In the genomic region with DNA sequence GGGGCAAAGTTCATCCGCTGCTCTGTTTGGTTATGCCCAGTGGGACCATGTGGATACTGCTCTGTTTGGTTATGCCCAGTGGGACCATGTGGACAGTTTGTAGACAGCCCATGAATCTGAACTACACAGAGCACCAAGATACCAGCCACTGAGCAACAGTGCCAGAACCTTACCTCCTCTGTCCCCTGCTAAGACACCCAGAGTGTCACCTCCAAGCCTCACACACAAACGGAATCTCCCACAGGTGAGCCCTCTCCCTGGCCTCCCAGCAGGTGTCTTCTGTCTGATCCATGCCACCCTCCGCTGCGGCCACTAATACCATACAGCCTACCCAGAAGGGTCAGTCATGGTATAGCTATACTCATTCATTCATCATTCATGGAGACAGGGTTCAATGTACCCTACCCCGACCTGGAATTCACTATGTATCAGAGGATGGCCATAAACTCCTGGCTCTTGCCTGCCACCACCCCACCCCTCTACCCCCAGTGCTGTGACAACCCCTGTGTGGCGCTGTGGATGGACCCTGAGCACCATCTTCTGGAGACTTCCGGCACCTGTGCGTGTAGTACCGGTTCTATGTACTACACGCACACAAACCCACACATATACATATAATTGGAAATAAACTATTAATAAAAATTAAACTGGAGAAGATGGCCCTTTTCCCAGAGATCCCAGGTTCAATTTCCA, we compare ENCODE assay signal across 8 mouse cellular contexts. TPM values are rescaled to one million over a fixed set of nuclear protein-coding genes. Genes with fewer than 3 reads are reported as not detected.
DNase-seq lines count a peak whose midpoint lies in the region; ATAC-seq and TF ChIP-seq lines count a peak whose summit lies in the region.

No protein-coding gene starts in this region.

- H3K4me1 ChIP-seq in lung, adult 2 months (ENCODE audit: control insufficient read depth, insufficient read depth, low read length): peaks cover 3% of the 10 kb centered on the region; the same call in 1 of the 2 replicates
- H3K4me1 ChIP-seq in embryonic facial prominence, embryonic 11.5 days (ENCODE audit: control insufficient read depth, insufficient read depth, low read length): no peaks in the 10 kb centered on the region; the same call in none of the 2 replicates
- H3K4me1 ChIP-seq in intestine, postnatal 0 days (replicated peaks; ENCODE audit: control insufficient read depth, insufficient read depth, low read length): 0 out of 2 replicates have a peak, but pooled peaks cover 5% of the 10 kb centered on the region
- peaks cover 13% of the 10 kb centered on the region for H3K4me1 ChIP-seq in small intestine, adult 2 months (ENCODE audit: control insufficient read depth, insufficient read depth, insufficient read length, low read length)

- H3K27ac ChIP-seq in embryonic facial prominence, embryonic 11.5 days (replicated peaks; ENCODE audit: low read depth, low read length): no peak overlapping the region
- no peak overlapping the region for H3K27ac ChIP-seq in intestine, postnatal 0 days (ENCODE audit: low read depth, low read length)
- no peak overlapping the region for H3K27ac ChIP-seq in small intestine, adult 2 months (ENCODE audit: insufficient read depth, low read depth, low read length)

- ATAC-seq in embryonic facial prominence, embryonic 11.5 days (replicated peaks; ENCODE audit: insufficient number of reproducible peaks, low FRiP score, low TSS enrichment, low read depth): no peak
- peak; percentile 12; the same call in 1 of the 2 replicates for ATAC-seq in intestine, postnatal 0 days
- ATAC-seq in monocyte, adult 5-6 weeks (replicated peaks; ENCODE audit: insufficient number of reproducible peaks, low FRiP score, low TSS enrichment, poor library complexity, severe bottlenecking): no peak

- no peaks in the 10 kb centered on the region for H3K9me3 ChIP-seq in embryonic facial prominence, embryonic 11.5 days (replicated peaks; ENCODE audit: control insufficient read depth, low read length)
- H3K9me3 ChIP-seq in intestine, postnatal 0 days (ENCODE audit: control insufficient read depth): no peaks in the 10 kb centered on the region

- H3K36me3 ChIP-seq in embryonic facial prominence, embryonic 11.5 days (replicated peaks; ENCODE audit: control insufficient read depth, insufficient read depth, low read depth, low read length): peaks cover 16% of the 10 kb centered on the region
- peaks cover 42% of the 10 kb centered on the region for H3K36me3 ChIP-seq in intestine, postnatal 0 days (ENCODE audit: control insufficient read depth, insufficient read depth)
- peaks cover 36% of the 10 kb centered on the region for H3K36me3 ChIP-seq in small intestine, adult 2 months (ENCODE audit: control insufficient read depth, insufficient read depth, low read length)

- TF ChIP-seq CTCF in lung, adult 2 months (IDR thresholded peaks at IDR 0.05; ENCODE audit: insufficient read depth, low read length): no peak
- TF ChIP-seq CTCF in intestine, postnatal 0 days (IDR thresholded peaks at IDR 0.05; ENCODE audit: low read depth): peak; percentile 72
- TF ChIP-seq CTCF in small intestine, adult 2 months (IDR thresholded peaks at IDR 0.05; ENCODE audit: extremely low read depth, insufficient read length, insufficient replicate concordance, low read depth, low read length): peak; percentile 32; the same call in 1 of the 2 replicates

- DNase-seq in lung, adult 2 months: no peak
- no peak for DNase-seq in lung, adult 18-20 months
- DNase-seq in embryonic facial prominence, embryonic 11.5 days (ENCODE audit: low spot score): no peak
- no peak for DNase-seq in frontal cortex, adult 2 months (ENCODE audit: extremely low spot score in 1 of 2, low spot score in 1 of 2)
- no peak for DNase-seq in right cerebral cortex, postnatal 25 days

- H3K4me2 ChIP-seq in embryonic facial prominence, embryonic 11.5 days (ENCODE audit: low read depth, low read length): peak overlapping the region; percentile 83
- peak overlapping the region; percentile 87 for H3K4me2 ChIP-seq in intestine, postnatal 0 days (replicated peaks; ENCODE audit: low read depth)

- H3K9ac ChIP-seq in embryonic facial prominence, embryonic 11.5 days (replicated peaks; ENCODE audit: low read length): peak overlapping the region; percentile 83
- H3K9ac ChIP-seq in intestine, postnatal 0 days (ENCODE audit: low read depth, low read length): peak overlapping the region; percentile 75

- H3K27me3 ChIP-seq in embryonic facial prominence, embryonic 11.5 days (ENCODE audit: control insufficient read depth, insufficient read depth, low read length): no peaks in the 10 kb centered on the region
- no peaks in the 10 kb centered on the region for H3K27me3 ChIP-seq in intestine, postnatal 0 days (replicated peaks; ENCODE audit: control insufficient read depth, insufficient read depth, low read length)
- H3K27me3 ChIP-seq in small intestine, adult 2 months (ENCODE audit: control insufficient read depth, insufficient read depth, low read length): no peaks in the 10 kb centered on the region

- H3K4me3 ChIP-seq in lung, adult 2 months (replicated peaks; ENCODE audit: extremely low read depth, low read depth, low read length): peak overlapping the region; percentile 74
- H3K4me3 ChIP-seq in embryonic facial prominence, embryonic 11.5 days (ENCODE audit: low read depth, low read length): peak overlapping the region; percentile 86
- H3K4me3 ChIP-seq in intestine, postnatal 0 days (ENCODE audit: low read depth, low read length): peak overlapping the region; percentile 83
- peak overlapping the region; percentile 79 for H3K4me3 ChIP-seq in small intestine, adult 2 months (ENCODE audit: low read depth, low read length)

- TF ChIP-seq POLR2A in lung, adult 2 months (IDR thresholded peaks at IDR 0.05; ENCODE audit: borderline replicate concordance, extremely low read depth, low read depth, low read length): no peak
- TF ChIP-seq POLR2A in small intestine, adult 2 months (IDR thresholded peaks at IDR 0.05; ENCODE audit: low read depth, low read length): no peak

- 51% methylated on average over 10 of the region's 10 CpGs for WGBS in lung, adult 2 months
- 52% methylated on average over 10 of the region's 10 CpGs for WGBS in embryonic facial prominence, embryonic 11.5 days
- WGBS in intestine, postnatal 0 days: 39% methylated on average over 10 of the region's 10 CpGs
- WGBS in small intestine, adult 2 months: 27% methylated on average over 10 of the region's 10 CpGs

RNA-seq across cellular contexts. Expression of gene Uqcr11, which starts 1.0 kb away (rescaled TPM):
- polyA plus RNA-seq in lung, adult 2 months (2012; rRNA removed): 1,202 and 1,263 TPM in 2 replicates
- polyA plus RNA-seq in embryonic facial prominence, embryonic 11.5 days (2014; fragmentation: Nextera tagmentation; extraction: Ambion mirVana): 377 and 460 TPM in 2 replicates
- polyA plus RNA-seq in intestine, postnatal 0 days (2015; fragmentation: Nextera tagmentation; extraction: Ambion mirVana): 1,032 and 1,082 TPM in 2 replicates
- 2,051 and 2,588 TPM in 2 replicates for polyA plus RNA-seq in small intestine, adult 2 months (2012; rRNA removed)
- 1,306 and 1,773 TPM in 2 replicates for polyA plus RNA-seq in frontal cortex, adult 2 months (2012; rRNA removed)
- total RNA-seq in monocyte, adult 5-6 weeks (2017): 56.9 to 82.5 TPM (median 76.8 TPM) in 3 replicates

RNA-seq across cellular contexts. Expression of gene Mbd3, which starts 6.3 kb away (rescaled TPM):
- polyA plus RNA-seq in lung, adult 2 months (2012; rRNA removed): 131 and 143 TPM in 2 replicates
- polyA plus RNA-seq in embryonic facial prominence, embryonic 11.5 days (2014; fragmentation: Nextera tagmentation; extraction: Ambion mirVana): 241 and 259 TPM in 2 replicates
- 48.0 and 51.0 TPM in 2 replicates for polyA plus RNA-seq in intestine, postnatal 0 days (2015; fragmentation: Nextera tagmentation; extraction: Ambion mirVana)
- polyA plus RNA-seq in small intestine, adult 2 months (2012; rRNA removed): 55.1 and 85.7 TPM in 2 replicates
- 200 and 215 TPM in 2 replicates for polyA plus RNA-seq in frontal cortex, adult 2 months (2012; rRNA removed)
- total RNA-seq in monocyte, adult 5-6 weeks (2017): 11.4 to 34.6 TPM (median 18.6 TPM) in 3 replicates

RNA-seq across cellular contexts. Expression of gene Mex3d, which starts 18.2 kb away (rescaled TPM):
- 37.5 and 48.3 TPM in 2 replicates for polyA plus RNA-seq in lung, adult 2 months (2012; rRNA removed)
- 10.3 and 12.9 TPM in 2 replicates for polyA plus RNA-seq in embryonic facial prominence, embryonic 11.5 days (2014; fragmentation: Nextera tagmentation; extraction: Ambion mirVana)
- polyA plus RNA-seq in intestine, postnatal 0 days (2015; fragmentation: Nextera tagmentation; extraction: Ambion mirVana): 3.2 and 4.2 TPM in 2 replicates
- 10.3 and 20.6 TPM in 2 replicates for polyA plus RNA-seq in small intestine, adult 2 months (2012; rRNA removed)
- 17.2 and 17.7 TPM in 2 replicates for polyA plus RNA-seq in frontal cortex, adult 2 months (2012; rRNA removed)
- total RNA-seq in monocyte, adult 5-6 weeks (2017): 4.1 to 5.3 TPM (median 5.2 TPM) in 3 replicates

RNA-seq across cellular contexts. Expression of gene Tcf3, which starts 27.8 kb away (rescaled TPM):
- polyA plus RNA-seq in lung, adult 2 months (2012; rRNA removed): 94.7 and 98.6 TPM in 2 replicates
- 174 and 178 TPM in 2 replicates for polyA plus RNA-seq in embryonic facial prominence, embryonic 11.5 days (2014; fragmentation: Nextera tagmentation; extraction: Ambion mirVana)
- 34.1 and 34.5 TPM in 2 replicates for polyA plus RNA-seq in intestine, postnatal 0 days (2015; fragmentation: Nextera tagmentation; extraction: Ambion mirVana)
- 45.6 and 101 TPM in 2 replicates for polyA plus RNA-seq in small intestine, adult 2 months (2012; rRNA removed)
- 33.5 and 34.2 TPM in 2 replicates for polyA plus RNA-seq in frontal cortex, adult 2 months (2012; rRNA removed)
- 18.9 to 30.0 TPM (median 26.1 TPM) in 3 replicates for total RNA-seq in monocyte, adult 5-6 weeks (2017)

RNA-seq across cellular contexts. Expression of gene Plk5, which starts 49.4 kb away (rescaled TPM):
- 5.5 and 6.0 TPM in 2 replicates for polyA plus RNA-seq in lung, adult 2 months (2012; rRNA removed)
- polyA plus RNA-seq in embryonic facial prominence, embryonic 11.5 days (2014; fragmentation: Nextera tagmentation; extraction: Ambion mirVana): 0.26 and 0.52 TPM in 2 replicates
- polyA plus RNA-seq in intestine, postnatal 0 days (2015; fragmentation: Nextera tagmentation; extraction: Ambion mirVana): 0.09 and 0.20 TPM in 2 replicates
- polyA plus RNA-seq in small intestine, adult 2 months (2012; rRNA removed): 0.75 and 5.9 TPM in 2 replicates
- polyA plus RNA-seq in frontal cortex, adult 2 months (2012; rRNA removed): 24.9 and 33.3 TPM in 2 replicates
- not detected in 3 replicates for total RNA-seq in monocyte, adult 5-6 weeks (2017)
